Mouse (Mus musculus): ENCODE measurements around the gene Alkbh6. TPM values are rescaled to one million over a fixed set of nuclear protein-coding genes. Genes with fewer than 3 reads are reported as not detected.

Gene Alkbh6
- polyA plus RNA-seq, 1 experiment from 2014 or later = 57.4 TPM

- peaks cover 23% of the 10 kb centered on the region for H3K27me3 ChIP-seq
- H3K4me3 ChIP-seq = no peak overlapping the region
- ATAC-seq (replicated peaks; ENCODE audit: insufficient number of reproducible peaks, insufficient read depth, low FRiP score, low read depth) = no peak
- no peaks in the 10 kb centered on the region for H3K36me3 ChIP-seq
- peaks cover 12% of the 10 kb centered on the region for H3K4me1 ChIP-seq (replicated peaks)
- H3K9ac ChIP-seq = no peak overlapping the region
- WGBS = 81% methylated on average over 17 of the region's 17 CpGs
- H3K9me3 ChIP-seq (replicated peaks) = no peaks in the 10 kb centered on the region
- H3K4me2 ChIP-seq = no peak overlapping the region
- no peak overlapping the region for H3K27ac ChIP-seq
Observed at GRCm38 (mm10) chr7:30360028-30360427, 51.5 kb downstream of the Alkbh6 start.

- peak; percentile 40; the same call in 1 of the 2 replicates for ATAC-seq (replicated peaks; ENCODE audit: insufficient number of reproducible peaks, insufficient read depth, low FRiP score, low read depth)
- Histone ChIP-seq H3K4me1 (replicated peaks) (peaks cover 12% of the 10 kb centered on the region), H3K27ac (no peak within 1 kb of the TSS), H3K36me3 (no peaks in the 10 kb centered on the region), H3K4me2 (peak within 1 kb of the TSS; percentile 91), H3K4me3 (peak within 1 kb of the TSS; percentile 67), H3K9ac (peak within 1 kb of the TSS; percentile 71), H3K9me3 (replicated peaks) (no peaks in the 10 kb centered on the region), H3K27me3 (peaks cover 29% of the 10 kb centered on the region)
- WGBS = 2% methylated on average over 27 of the region's 55 CpGs
Observed at GRCm38 (mm10) chr7:30362652-30363343, 54.3 kb downstream of the Alkbh6 start, which contains the start of gene Lrfn3. Gene Lrfn3 (minus strand): TSS chr7:30362772.

GRCm38 (mm10) chr7:30363344-30363738 lies 54.8 kb downstream of the Alkbh6 start:
- peak overlapping the region; percentile 91 for H3K4me2 ChIP-seq
- peaks cover 29% of the 10 kb centered on the region for H3K27me3 ChIP-seq
- H3K27ac ChIP-seq = no peak overlapping the region
- peak overlapping the region; percentile 71 for H3K9ac ChIP-seq
- no peak for ATAC-seq (replicated peaks; ENCODE audit: insufficient number of reproducible peaks, insufficient read depth, low FRiP score, low read depth)
- H3K4me3 ChIP-seq = peak overlapping the region; percentile 67
- H3K9me3 ChIP-seq (replicated peaks) = no peaks in the 10 kb centered on the region
- no peaks in the 10 kb centered on the region for H3K36me3 ChIP-seq
- H3K4me1 ChIP-seq (replicated peaks) = peaks cover 12% of the 10 kb centered on the region
- WGBS = 61% methylated on average over 6 of the region's 6 CpGs

Other genes with a start within 250 kb of the Alkbh6 start
- gene Zfp82, start 235.8 kb upstream of the Alkbh6 start, polyA plus RNA-seq (2015; fragmentation: Nextera tagmentation; extraction: Ambion mirVana) = 3.5 and 4.6 TPM in 2 replicates
- gene Gm26920, start 218.3 kb upstream of the Alkbh6 start, polyA plus RNA-seq (2015; fragmentation: Nextera tagmentation; extraction: Ambion mirVana) = 0.59 TPM in 1 of 2 replicates, not detected in the other
- 5.1 and 6.3 TPM in 2 replicates for gene Zfp566, start 218.2 kb upstream of the Alkbh6 start, polyA plus RNA-seq (2015; fragmentation: Nextera tagmentation; extraction: Ambion mirVana)
- gene Zfp260, start 213.9 kb upstream of the Alkbh6 start, polyA plus RNA-seq (2015; fragmentation: Nextera tagmentation; extraction: Ambion mirVana) = 72.9 and 75.3 TPM in 2 replicates
- gene Zfp382, start 186.8 kb upstream of the Alkbh6 start, polyA plus RNA-seq (2015; fragmentation: Nextera tagmentation; extraction: Ambion mirVana) = 10.0 and 13.7 TPM in 2 replicates
- 6.9 and 8.5 TPM in 2 replicates for gene Zfp146, start 139.0 kb upstream of the Alkbh6 start, polyA plus RNA-seq (2015; fragmentation: Nextera tagmentation; extraction: Ambion mirVana)
- gene Cox7a1, start 124.6 kb upstream of the Alkbh6 start, polyA plus RNA-seq (2015; fragmentation: Nextera tagmentation; extraction: Ambion mirVana) = 369 and 603 TPM in 2 replicates
- gene Capns1, start 109.9 kb upstream of the Alkbh6 start, polyA plus RNA-seq (2015; fragmentation: Nextera tagmentation; extraction: Ambion mirVana) = 77.4 and 96.6 TPM in 2 replicates
- 99.7 and 105 TPM in 2 replicates for gene Polr2i, start 76.8 kb upstream of the Alkbh6 start, polyA plus RNA-seq (2015; fragmentation: Nextera tagmentation; extraction: Ambion mirVana)
- gene Tbcb, start 76.4 kb upstream of the Alkbh6 start, polyA plus RNA-seq (2015; fragmentation: Nextera tagmentation; extraction: Ambion mirVana) = 125 and 140 TPM in 2 replicates
- gene Ovol3, start 73.0 kb upstream of the Alkbh6 start, polyA plus RNA-seq (2015; fragmentation: Nextera tagmentation; extraction: Ambion mirVana) = not detected in 2 replicates
- 0.42 and 0.61 TPM in 2 replicates for gene Thap8, start 28.6 kb upstream of the Alkbh6 start, polyA plus RNA-seq (2015; fragmentation: Nextera tagmentation; extraction: Ambion mirVana)
- 6.7 and 8.6 TPM in 2 replicates for gene Wdr62, start 28.3 kb upstream of the Alkbh6 start, polyA plus RNA-seq (2015; fragmentation: Nextera tagmentation; extraction: Ambion mirVana)
- 8.0 and 12.0 TPM in 2 replicates for gene Clip3, start 17.0 kb upstream of the Alkbh6 start, polyA plus RNA-seq (2015; fragmentation: Nextera tagmentation; extraction: Ambion mirVana)
- 6.1 and 18.8 TPM in 2 replicates for gene Syne4, start 6.1 kb downstream of the Alkbh6 start, polyA plus RNA-seq (2015; fragmentation: Nextera tagmentation; extraction: Ambion mirVana)
- gene E130208F15Rik, start 13.0 kb downstream of the Alkbh6 start, polyA plus RNA-seq (2015; fragmentation: Nextera tagmentation; extraction: Ambion mirVana) = 5.1 TPM in 1 of 2 replicates, not detected in the other
- gene Sdhaf1, start 15.2 kb downstream of the Alkbh6 start, polyA plus RNA-seq (2015; fragmentation: Nextera tagmentation; extraction: Ambion mirVana) = 14.4 and 17.5 TPM in 2 replicates
- 1.4 and 2.1 TPM in 2 replicates for gene Lrfn3, start 54.1 kb downstream of the Alkbh6 start, polyA plus RNA-seq (2015; fragmentation: Nextera tagmentation; extraction: Ambion mirVana)
- gene Tyrobp, start 105.0 kb downstream of the Alkbh6 start, polyA plus RNA-seq (2015; fragmentation: Nextera tagmentation; extraction: Ambion mirVana) = 27.1 and 46.0 TPM in 2 replicates
- gene Hcst, start 111.1 kb downstream of the Alkbh6 start, polyA plus RNA-seq (2015; fragmentation: Nextera tagmentation; extraction: Ambion mirVana) = 0.98 and 2.7 TPM in 2 replicates
- gene Nfkbid, start 113.0 kb downstream of the Alkbh6 start, polyA plus RNA-seq (2015; fragmentation: Nextera tagmentation; extraction: Ambion mirVana) = 0.76 and 1.5 TPM in 2 replicates
- 14.7 and 21.7 TPM in 2 replicates for gene Aplp1, start 136.8 kb downstream of the Alkbh6 start, polyA plus RNA-seq (2015; fragmentation: Nextera tagmentation; extraction: Ambion mirVana)
- 0.16 TPM in 2 replicates for gene Kirrel2, start 149.0 kb downstream of the Alkbh6 start, polyA plus RNA-seq (2015; fragmentation: Nextera tagmentation; extraction: Ambion mirVana)
- 0.09 and 0.14 TPM in 2 replicates for gene Nphs1, start 149.6 kb downstream of the Alkbh6 start, polyA plus RNA-seq (2015; fragmentation: Nextera tagmentation; extraction: Ambion mirVana)
- 0.15 and 0.74 TPM in 2 replicates for gene Prodh2, start 184.9 kb downstream of the Alkbh6 start, polyA plus RNA-seq (2015; fragmentation: Nextera tagmentation; extraction: Ambion mirVana)
- 6.2 and 8.1 TPM in 2 replicates for gene Arhgap33, start 226.3 kb downstream of the Alkbh6 start, polyA plus RNA-seq (2015; fragmentation: Nextera tagmentation; extraction: Ambion mirVana)
- 155 and 176 TPM in 2 replicates for gene Hspb6, start 243.5 kb downstream of the Alkbh6 start, polyA plus RNA-seq (2015; fragmentation: Nextera tagmentation; extraction: Ambion mirVana)
- 8.0 and 9.4 TPM in 2 replicates for gene Proser3, start 243.6 kb downstream of the Alkbh6 start, polyA plus RNA-seq (2015; fragmentation: Nextera tagmentation; extraction: Ambion mirVana)

All from heart, embryonic 15.5 days (tissue).